Mouse (Mus musculus) stomach, embryonic 16.5 days (tissue): ENCODE measurements at regions not wholly inside any gene's neighbourhood (a gene's known extent, or its start where the extent isn't known, plus 50 kb on each side); places are given as distances from the start of the nearest gene placed in this dataset.

ENCODE experiments used
- ATAC-seq: fragments of 200-750 bp; cut with Nextera tagmentation; 2 replicates; pipeline ENCODE4 v1.8.0; 2017; ENCODE audit warnings: moderate number of reproducible peaks, moderate TSS enrichment; ENCODE audit not compliant: insufficient read depth, low FRiP score
- H3K27ac ChIP-seq: fragments of 300-500 bp; sonication (generic); 2 replicates; pipeline ENCODE4 v1.5.1; 2014; ENCODE audit warnings: low read length
- H3K27me3 ChIP-seq: fragments of 300-500 bp; sonication (generic); 2 replicates; pipeline ENCODE4 v1.6.1; 2014; ENCODE audit warnings: low read length, control low read depth, mixed read lengths; ENCODE audit not compliant: control insufficient read depth, insufficient read depth
- H3K36me3 ChIP-seq: fragments of 300-500 bp; sonication (generic); 2 replicates; pipeline ENCODE4 v1.6.1; 2014; ENCODE audit warnings: low read length; ENCODE audit not compliant: control insufficient read depth, insufficient read depth
- H3K4me1 ChIP-seq: fragments of 300-500 bp; sonication (generic); 2 replicates; pipeline ENCODE4 v1.6.1; 2014; ENCODE audit warnings: low read length, control low read depth, mixed read lengths; ENCODE audit not compliant: control insufficient read depth, insufficient read depth
- H3K4me2 ChIP-seq: fragments of 300-500 bp; sonication (generic); 2 replicates; pipeline ENCODE4 v1.6.1; 2014; ENCODE audit warnings: low read depth, low read length, mixed read lengths
- H3K4me3 ChIP-seq: fragments of 300-500 bp; sonication (generic); replicated peaks from 2 replicates; pipeline ENCODE4 v1.5.1; 2014; ENCODE audit warnings: mild to moderate bottlenecking, low read length
- H3K9ac ChIP-seq: fragments of 300-500 bp; sonication (generic); 2 replicates; pipeline ENCODE4 v1.6.1; 2014; ENCODE audit warnings: low read length
- H3K9me3 ChIP-seq: fragments of 300-500 bp; sonication (generic); replicated peaks from 2 replicates; pipeline ENCODE4 v1.6.1; 2016; ENCODE audit warnings: low read length, control low read depth; ENCODE audit not compliant: control insufficient read depth
- WGBS: fragments of 180-500 bp; shearing (Covaris S2); extraction: QIAGEN DNeasy Blood & Tissue Kit; methylation state at CpG from one replicate; pipeline ENCODE4 v1.1.7; 2014; 5-methylcytosine and 5-hydroxymethylcytosine counted together

GRCm38 (mm10) chr14:25052175-25052574, 406.8 kb upstream of the Zmiz1 start:
- H3K9me3 ChIP-seq: no peaks in the 10 kb centered on the region
- H3K4me3 ChIP-seq: no peak overlapping the region
- peaks cover 7% of the 10 kb centered on the region for H3K4me1 ChIP-seq
- WGBS: 62% methylated on average over 9 of the region's 9 CpGs
- no peaks in the 10 kb centered on the region for H3K27me3 ChIP-seq
- no peak overlapping the region for H3K4me2 ChIP-seq
- H3K36me3 ChIP-seq: no peaks in the 10 kb centered on the region
- no peak overlapping the region for H3K27ac ChIP-seq
- no peak overlapping the region for H3K9ac ChIP-seq
- no peak for ATAC-seq

GRCm38 (mm10) chr14:25059351-25059750, 399.6 kb upstream of the Zmiz1 start:
- 82% methylated on average over 7 of the region's 7 CpGs for WGBS

DNA sequence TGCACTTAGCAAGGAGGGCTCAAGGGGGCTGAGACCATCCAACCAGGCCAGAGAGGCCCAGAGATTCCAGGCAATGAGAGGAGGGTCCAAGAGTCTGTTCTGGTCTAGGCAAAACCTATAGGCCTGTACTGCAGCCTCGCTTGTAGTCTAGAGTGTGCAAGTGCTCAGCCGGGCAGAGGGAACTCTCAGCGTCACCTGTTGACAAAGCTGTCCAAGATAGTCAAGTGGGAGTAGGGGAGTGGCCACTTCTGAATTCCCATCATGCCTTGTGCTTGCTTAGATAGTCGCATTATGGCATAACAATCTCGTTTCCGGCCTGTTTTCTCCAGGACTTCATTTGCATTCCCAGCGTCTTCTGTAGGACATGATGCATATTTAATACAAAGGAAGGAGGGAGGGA, 398.7 kb upstream of the Zmiz1 start:
- Histone ChIP-seq H3K9ac (no peak overlapping the region), H3K4me2 (no peak overlapping the region), H3K36me3 (no peaks in the 10 kb centered on the region), H3K4me1 (peaks cover 12% of the 10 kb centered on the region; the same call in 1 of the 2 replicates), H3K9me3 (no peaks in the 10 kb centered on the region), H3K4me3 (no peak overlapping the region), H3K27ac (no peak overlapping the region), H3K27me3 (no peaks in the 10 kb centered on the region)
- 84% methylated on average over 7 of the region's 7 CpGs for WGBS
- no peak for ATAC-seq

More at GRCm38 (mm10) chr14:25059351-25059750, 399.6 kb upstream of the Zmiz1 start:
- no peak overlapping the region for H3K4me3 ChIP-seq
- no peaks in the 10 kb centered on the region for H3K27me3 ChIP-seq
- H3K36me3 ChIP-seq: no peaks in the 10 kb centered on the region
- ATAC-seq: no peak
- H3K9ac ChIP-seq: 0 out of 2 replicates have a peak overlapping the region, but pooled peaks have one; percentile 22
- no peak overlapping the region for H3K27ac ChIP-seq
- H3K4me1 ChIP-seq: peaks cover 12% of the 10 kb centered on the region; the same call in 1 of the 2 replicates
- no peak overlapping the region for H3K4me2 ChIP-seq
- no peaks in the 10 kb centered on the region for H3K9me3 ChIP-seq

GRCm38 (mm10) chr14:25063090-25063489, 395.9 kb upstream of the Zmiz1 start:
- peaks cover 25% of the 10 kb centered on the region for H3K4me1 ChIP-seq
- no peak overlapping the region for H3K9ac ChIP-seq
- no peaks in the 10 kb centered on the region for H3K27me3 ChIP-seq
- no peaks in the 10 kb centered on the region for H3K9me3 ChIP-seq
- no peak overlapping the region for H3K4me2 ChIP-seq
- ATAC-seq: no peak
- H3K36me3 ChIP-seq: no peaks in the 10 kb centered on the region
- H3K27ac ChIP-seq: no peak overlapping the region
- WGBS: 57% methylated on average over 5 of the region's 5 CpGs
- H3K4me3 ChIP-seq: no peak overlapping the region

GRCm38 (mm10) chr14:25064190-25064947, 394.6 kb upstream of the Zmiz1 start:
- Histone ChIP-seq H3K27ac (no peak overlapping the region), H3K9me3 (no peaks in the 10 kb centered on the region), H3K27me3 (no peaks in the 10 kb centered on the region), H3K4me1 (peaks cover 32% of the 10 kb centered on the region), H3K9ac (no peak overlapping the region), H3K36me3 (no peaks in the 10 kb centered on the region), H3K4me3 (no peak overlapping the region), H3K4me2 (no peak overlapping the region)
- 51% methylated on average over 8 of the region's 8 CpGs for WGBS
- ATAC-seq: no peak

DNA sequence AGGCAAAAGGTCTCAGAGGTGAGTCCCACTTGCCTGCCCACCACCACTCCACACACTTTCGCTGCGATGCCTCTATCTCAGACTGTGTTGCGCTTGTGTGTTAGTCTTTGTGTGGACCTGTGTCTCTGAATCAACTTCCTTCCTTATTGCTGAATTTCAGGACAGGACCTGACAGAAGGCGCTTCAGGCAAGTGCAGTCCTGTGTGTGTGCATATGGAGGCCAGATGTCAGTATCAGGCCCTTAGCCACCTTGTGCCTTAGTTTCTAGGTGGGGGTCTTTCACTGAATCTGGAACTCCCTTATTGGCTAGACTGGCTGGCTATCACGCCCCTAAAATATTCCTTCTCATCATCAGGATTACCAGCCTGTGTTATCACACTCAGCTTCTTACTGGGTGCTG, 391.6 kb upstream of the Zmiz1 start:
- Histone ChIP-seq H3K27ac (no peak overlapping the region), H3K9ac (no peak overlapping the region), H3K36me3 (no peaks in the 10 kb centered on the region), H3K9me3 (no peaks in the 10 kb centered on the region), H3K4me1 (peaks cover 32% of the 10 kb centered on the region), H3K4me3 (no peak overlapping the region), H3K4me2 (no peak overlapping the region), H3K27me3 (no peaks in the 10 kb centered on the region)
- no peak for ATAC-seq
- 91% methylated on average over 5 of the region's 5 CpGs for WGBS

DNA sequence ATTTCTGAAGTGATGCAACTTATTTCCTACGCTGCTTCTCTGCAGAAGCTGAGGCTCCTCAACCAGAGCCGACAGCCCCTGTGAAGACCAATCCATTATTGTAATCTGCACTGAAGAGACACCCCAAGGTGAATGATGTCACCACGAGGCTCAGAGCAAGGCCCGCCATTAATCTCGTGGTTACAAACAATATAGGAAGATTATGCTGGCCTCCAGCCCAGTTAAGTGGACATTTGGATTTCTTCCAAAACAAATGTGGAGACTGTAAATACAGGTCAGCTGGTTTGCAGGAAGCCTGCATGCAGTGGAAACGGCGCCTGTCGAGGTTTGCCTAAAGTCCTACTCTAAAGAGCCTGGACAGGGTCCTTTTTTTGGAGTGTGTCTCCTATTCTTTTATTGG, 390.6 kb upstream of the Zmiz1 start:
- 10% methylated on average over 8 of the region's 8 CpGs for WGBS
- no peaks in the 10 kb centered on the region for H3K36me3 ChIP-seq
- H3K27me3 ChIP-seq: no peaks in the 10 kb centered on the region
- no peaks in the 10 kb centered on the region for H3K9me3 ChIP-seq
- H3K9ac ChIP-seq: peak overlapping the region; percentile 58; the same call in 1 of the 2 replicates
- H3K4me3 ChIP-seq: no peak overlapping the region
- H3K4me2 ChIP-seq: 0 out of 2 replicates have a peak overlapping the region, but pooled peaks have one; percentile 7
- H3K4me1 ChIP-seq: peaks cover 27% of the 10 kb centered on the region
- H3K27ac ChIP-seq: peak overlapping the region; percentile 74
- peak; percentile 92 for ATAC-seq

DNA sequence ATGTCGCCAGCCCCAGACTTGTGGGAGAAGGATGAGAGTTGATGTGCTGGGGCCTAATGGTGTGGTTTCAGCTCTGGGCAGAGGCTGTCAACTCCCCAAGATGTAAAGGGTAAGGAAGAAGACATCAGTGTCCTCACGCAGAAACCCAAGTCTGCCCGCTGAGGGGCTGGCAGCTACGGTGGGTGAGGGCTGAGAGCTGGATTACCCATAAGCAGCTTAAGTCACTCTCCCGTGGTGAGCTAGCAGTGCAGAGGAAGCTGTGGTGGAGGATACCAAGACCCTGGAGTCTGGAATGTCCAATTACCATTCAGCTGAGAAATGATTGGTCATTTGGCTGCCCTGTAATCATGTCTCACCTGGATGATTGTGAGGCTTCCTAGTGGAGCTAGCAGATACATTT, 385.8 kb upstream of the Zmiz1 start:
- 76% methylated on average over 5 of the region's 5 CpGs for WGBS
- no peak for ATAC-seq
- Histone ChIP-seq H3K9me3 (no peaks in the 10 kb centered on the region), H3K36me3 (no peaks in the 10 kb centered on the region), H3K4me3 (no peak overlapping the region), H3K27ac (no peak overlapping the region), H3K9ac (no peak overlapping the region), H3K4me1 (peaks cover 7% of the 10 kb centered on the region; the same call in 1 of the 2 replicates), H3K4me2 (no peak overlapping the region), H3K27me3 (no peaks in the 10 kb centered on the region)

DNA sequence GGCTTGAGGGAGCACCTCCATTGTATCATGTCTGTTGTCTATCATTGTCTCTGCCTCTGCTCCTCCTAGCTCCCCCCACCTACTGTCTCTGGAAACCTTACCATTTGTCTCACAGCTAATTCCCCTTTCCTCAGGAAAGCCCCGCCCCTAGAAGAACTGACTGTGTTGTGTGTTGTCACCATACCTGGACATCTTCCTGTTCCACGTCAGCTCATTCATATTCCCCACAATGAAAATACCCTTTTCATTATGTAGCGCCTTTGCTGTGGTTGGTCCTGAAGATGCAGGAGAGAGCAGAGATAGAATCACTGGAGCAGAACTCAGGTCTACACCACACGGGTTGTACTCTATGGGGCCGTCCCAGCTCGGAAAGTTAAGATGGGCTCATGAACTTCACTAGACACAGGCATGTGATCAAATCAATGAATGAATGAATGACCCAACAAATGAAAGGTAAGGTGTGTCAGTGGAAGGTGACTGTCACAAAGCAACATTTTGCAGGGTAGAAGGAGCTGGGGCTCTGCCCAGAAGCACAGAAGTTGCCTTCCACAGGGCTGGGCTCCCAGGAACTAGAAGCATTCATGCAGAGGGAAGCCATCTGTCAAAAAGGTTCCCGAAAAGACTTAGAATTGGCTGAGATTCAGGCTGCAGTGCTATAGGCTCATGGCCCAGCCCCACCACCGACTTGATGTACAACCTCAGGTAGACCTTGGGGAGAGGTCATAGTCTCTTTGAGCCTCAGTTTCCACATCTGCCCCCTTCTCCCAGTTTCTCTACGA, 384.8 kb upstream of the Zmiz1 start:
- 71% methylated on average over 9 of the region's 9 CpGs for WGBS
- Histone ChIP-seq H3K36me3 (no peaks in the 10 kb centered on the region), H3K27me3 (no peaks in the 10 kb centered on the region), H3K27ac (no peak overlapping the region), H3K9ac (no peak overlapping the region), H3K9me3 (no peaks in the 10 kb centered on the region), H3K4me2 (no peak overlapping the region), H3K4me1 (no peaks in the 10 kb centered on the region), H3K4me3 (no peak overlapping the region)
- no peak for ATAC-seq
